Mouse (Mus musculus): ENCODE data around the gene Ccdc114. TPM values are rescaled to one million over a fixed set of nuclear protein-coding genes. Genes with fewer than 3 reads are reported as not detected.

The Ccdc114 gene
- polyA plus RNA-seq, 1 experiment from 2014 or later = 10.0 TPM

DNA sequence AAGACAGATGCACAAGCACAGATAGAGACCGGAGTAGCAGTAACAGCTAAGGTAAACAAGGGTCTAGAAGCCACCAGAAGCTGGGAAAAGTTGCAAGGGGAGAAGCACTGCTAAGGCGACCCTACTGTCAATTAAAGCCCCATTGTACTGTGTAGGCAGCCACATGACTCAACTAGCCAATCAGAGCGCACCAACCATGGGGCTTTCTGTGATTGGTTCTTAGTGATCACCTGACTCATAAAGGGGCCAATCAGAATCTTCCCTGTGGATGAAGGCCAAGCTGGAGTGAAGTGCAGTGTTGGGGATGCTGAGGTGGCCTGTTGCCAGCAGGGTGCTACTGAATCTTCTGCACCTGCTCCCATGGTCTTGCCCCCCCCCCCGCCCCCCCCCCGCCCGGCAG lies 63.0 kb downstream of the Ccdc114 start:
- Histone ChIP-seq H3K4me1 (ENCODE audit: control insufficient read depth, insufficient read depth, low read length) (no peaks in the 10 kb centered on the region), H3K36me3 (ENCODE audit: control insufficient read depth, insufficient read depth, low read length) (no peaks in the 10 kb centered on the region), H3K27ac (ENCODE audit: low read depth, low read length) (no peak overlapping the region), H3K9me3 (ENCODE audit: control insufficient read depth, low read length) (no peaks in the 10 kb centered on the region), H3K4me3 (ENCODE audit: low read length) (no peak overlapping the region), H3K9ac (ENCODE audit: low read depth, low read length) (no peak overlapping the region), H3K27me3 (ENCODE audit: control insufficient read depth, insufficient read depth, low read length) (no peaks in the 10 kb centered on the region), H3K4me2 (replicated peaks; ENCODE audit: low read depth, low read length) (no peak overlapping the region)
- 84% methylated on average over 5 of the region's 6 CpGs for WGBS
- no peak for ATAC-seq (ENCODE audit: low FRiP score, low TSS enrichment)

DNA sequence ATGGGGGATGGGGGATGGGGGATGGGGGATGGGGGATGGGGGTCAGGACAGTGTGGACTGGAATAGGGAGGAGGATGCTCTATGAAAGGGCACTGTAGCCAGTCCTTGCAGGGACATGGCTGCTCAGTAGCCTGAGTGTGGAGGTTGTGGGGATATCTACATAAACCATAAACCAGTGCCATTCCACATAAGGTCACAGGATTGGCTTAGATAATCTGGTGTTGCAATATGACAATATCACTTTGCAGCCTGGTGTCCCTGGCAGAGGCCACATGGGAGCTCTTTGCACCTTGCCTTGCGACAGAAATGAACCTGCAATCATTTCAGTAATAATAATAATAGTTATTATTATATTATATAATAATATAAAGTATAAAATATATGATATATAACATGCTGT lies 64.5 kb downstream of the Ccdc114 start:
- Histone ChIP-seq H3K9me3 (ENCODE audit: control insufficient read depth, low read length) (no peaks in the 10 kb centered on the region), H3K27ac (ENCODE audit: low read depth, low read length) (no peak overlapping the region), H3K27me3 (ENCODE audit: control insufficient read depth, insufficient read depth, low read length) (no peaks in the 10 kb centered on the region), H3K9ac (ENCODE audit: low read depth, low read length) (no peak overlapping the region), H3K4me3 (ENCODE audit: low read length) (no peak overlapping the region), H3K4me2 (replicated peaks; ENCODE audit: low read depth, low read length) (no peak overlapping the region), H3K36me3 (ENCODE audit: control insufficient read depth, insufficient read depth, low read length) (no peaks in the 10 kb centered on the region), H3K4me1 (ENCODE audit: control insufficient read depth, insufficient read depth, low read length) (no peaks in the 10 kb centered on the region)
- 87% methylated on average over 1 of the region's 1 CpGs for WGBS
- ATAC-seq (ENCODE audit: low FRiP score, low TSS enrichment) = no peak

DNA sequence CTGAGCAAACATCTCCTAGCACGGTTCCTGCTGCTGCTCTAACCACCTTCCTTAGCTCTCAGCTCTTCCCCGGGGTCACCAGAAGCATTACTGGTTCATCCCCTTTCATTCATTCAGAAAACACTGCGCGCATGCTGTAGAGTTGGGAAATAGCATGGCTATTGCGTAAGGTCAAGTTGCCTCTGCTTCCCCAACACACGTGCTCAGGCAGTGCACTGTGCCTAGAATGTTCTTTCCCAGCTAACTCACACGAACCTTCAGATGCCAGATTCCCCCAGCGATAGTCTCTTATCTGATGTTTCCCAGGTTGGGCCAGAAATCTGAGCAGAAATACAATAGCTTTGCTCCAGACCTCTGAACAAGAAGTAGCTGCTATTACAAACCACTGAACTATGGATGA lies 68.6 kb downstream of the Ccdc114 start:
- 82% methylated on average over 8 of the region's 8 CpGs for WGBS
- Histone ChIP-seq H3K4me2 (replicated peaks; ENCODE audit: low read depth, low read length) (no peak overlapping the region), H3K9ac (ENCODE audit: low read depth, low read length) (no peak overlapping the region), H3K4me3 (ENCODE audit: low read length) (no peak overlapping the region), H3K4me1 (ENCODE audit: control insufficient read depth, insufficient read depth, low read length) (no peaks in the 10 kb centered on the region), H3K27me3 (ENCODE audit: control insufficient read depth, insufficient read depth, low read length) (no peaks in the 10 kb centered on the region), H3K9me3 (ENCODE audit: control insufficient read depth, low read length) (no peaks in the 10 kb centered on the region), H3K27ac (ENCODE audit: low read depth, low read length) (no peak overlapping the region), H3K36me3 (ENCODE audit: control insufficient read depth, insufficient read depth, low read length) (no peaks in the 10 kb centered on the region)
- no peak for ATAC-seq (ENCODE audit: low FRiP score, low TSS enrichment)

Other genes starting within 250 kb of the Ccdc114 start
- 0.20 and 0.27 TPM in 2 replicates for gene Ntn5, start 240.1 kb upstream of the Ccdc114 start, polyA plus RNA-seq (2014; fragmentation: Nextera tagmentation; extraction: Ambion mirVana)
- gene Sec1, start 229.7 kb upstream of the Ccdc114 start, polyA plus RNA-seq (2014; fragmentation: Nextera tagmentation; extraction: Ambion mirVana) = 0.17 and 0.28 TPM in 2 replicates
- gene Car11, start 224.2 kb upstream of the Ccdc114 start, polyA plus RNA-seq (2014; fragmentation: Nextera tagmentation; extraction: Ambion mirVana) = 6.9 and 11.9 TPM in 2 replicates
- 6.6 and 7.7 TPM in 2 replicates for gene Dbp, start 219.0 kb upstream of the Ccdc114 start, polyA plus RNA-seq (2014; fragmentation: Nextera tagmentation; extraction: Ambion mirVana)
- gene Rpl18, start 208.6 kb upstream of the Ccdc114 start, polyA plus RNA-seq (2014; fragmentation: Nextera tagmentation; extraction: Ambion mirVana) = 1,328 and 1,679 TPM in 2 replicates
- 16.8 and 23.9 TPM in 2 replicates for gene Sphk2, start 206.1 kb upstream of the Ccdc114 start, polyA plus RNA-seq (2014; fragmentation: Nextera tagmentation; extraction: Ambion mirVana)
- 1.2 and 2.1 TPM in 2 replicates for gene Fam83e, start 202.9 kb upstream of the Ccdc114 start, polyA plus RNA-seq (2014; fragmentation: Nextera tagmentation; extraction: Ambion mirVana)
- 0.29 TPM in 1 of 2 replicates, not detected in the other for gene Spaca4, start 198.3 kb upstream of the Ccdc114 start, polyA plus RNA-seq (2014; fragmentation: Nextera tagmentation; extraction: Ambion mirVana)
- gene Lmtk3, start 140.3 kb upstream of the Ccdc114 start, polyA plus RNA-seq (2014; fragmentation: Nextera tagmentation; extraction: Ambion mirVana) = 2.8 and 4.2 TPM in 2 replicates
- 3.2 and 3.8 TPM in 2 replicates for gene Sult2b1, start 139.4 kb upstream of the Ccdc114 start, polyA plus RNA-seq (2014; fragmentation: Nextera tagmentation; extraction: Ambion mirVana)
- 109 and 111 TPM in 2 replicates for gene Cyth2, start 109.5 kb upstream of the Ccdc114 start, polyA plus RNA-seq (2014; fragmentation: Nextera tagmentation; extraction: Ambion mirVana)
- gene Kcnj14, start 99.3 kb upstream of the Ccdc114 start, polyA plus RNA-seq (2014; fragmentation: Nextera tagmentation; extraction: Ambion mirVana) = 1.2 and 1.3 TPM in 2 replicates
- gene Grwd1, start 93.1 kb upstream of the Ccdc114 start, polyA plus RNA-seq (2014; fragmentation: Nextera tagmentation; extraction: Ambion mirVana) = 69.5 and 93.5 TPM in 2 replicates
- 145 and 184 TPM in 2 replicates for gene Kdelr1, start 51.3 kb upstream of the Ccdc114 start, polyA plus RNA-seq (2014; fragmentation: Nextera tagmentation; extraction: Ambion mirVana)
- 0.28 and 0.37 TPM in 2 replicates for gene Grin2d, start 45.7 kb upstream of the Ccdc114 start, polyA plus RNA-seq (2014; fragmentation: Nextera tagmentation; extraction: Ambion mirVana)
- gene Syngr4, start 27.4 kb upstream of the Ccdc114 start, polyA plus RNA-seq (2014; fragmentation: Nextera tagmentation; extraction: Ambion mirVana) = 0.90 and 2.1 TPM in 2 replicates
- 4.5 and 5.0 TPM in 2 replicates for gene Tmem143, start 27.1 kb upstream of the Ccdc114 start, polyA plus RNA-seq (2014; fragmentation: Nextera tagmentation; extraction: Ambion mirVana)
- gene Emp3, start 2.7 kb upstream of the Ccdc114 start, polyA plus RNA-seq (2014; fragmentation: Nextera tagmentation; extraction: Ambion mirVana) = 171 and 182 TPM in 2 replicates
- 0.04 and 0.53 TPM in 2 replicates for gene Abcc6, start 106.2 kb downstream of the Ccdc114 start, polyA plus RNA-seq (2014; fragmentation: Nextera tagmentation; extraction: Ambion mirVana)
- gene Nomo1, start 109.6 kb downstream of the Ccdc114 start, polyA plus RNA-seq (2014; fragmentation: Nextera tagmentation; extraction: Ambion mirVana) = 23.7 and 24.5 TPM in 2 replicates
- 0.10 and 0.19 TPM in 2 replicates for gene Kcnj11, start 176.7 kb downstream of the Ccdc114 start, polyA plus RNA-seq (2014; fragmentation: Nextera tagmentation; extraction: Ambion mirVana)

Measured in kidney, embryonic 14.5 days (tissue).